Mouse (Mus musculus): Measurements from ENCODE around the gene Xpo5.

DNA sequence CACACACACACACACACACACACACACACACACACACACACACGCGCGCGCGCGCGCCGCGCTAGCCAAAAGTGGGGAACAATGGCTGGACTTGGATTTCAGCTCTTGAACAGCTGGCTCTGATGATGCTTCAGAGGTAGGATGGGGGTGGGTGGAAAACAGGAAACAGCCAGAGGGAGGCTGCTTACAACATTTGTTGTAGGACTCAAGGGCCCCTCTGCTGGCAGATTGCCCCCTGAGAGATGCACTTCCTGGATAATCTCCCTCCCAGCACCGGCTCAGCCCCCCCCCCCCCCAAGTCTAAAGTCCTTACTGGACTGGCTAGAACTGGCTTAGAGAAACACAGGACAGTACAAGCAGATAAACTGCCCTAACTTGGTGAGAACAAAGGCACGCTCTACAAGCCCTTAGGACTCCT, 85.1 kb downstream of the Xpo5 start:
- TF ChIP-seq CTCF (IDR thresholded peaks at IDR 0.05; ENCODE audit: control insufficient read depth, insufficient read depth, insufficient read length): no peak
- no peak for TF ChIP-seq USF1 (IDR thresholded peaks at IDR 0.05; ENCODE audit: low read depth)
- no peak for TF ChIP-seq MAX (IDR thresholded peaks at IDR 0.05)
